Mouse (Mus musculus) heart, adult 2 months (tissue): ENCODE results near the gene Dcaf11.

Experiments used
- CTCF ChIP-seq: fragments of 200-600 bp; IDR thresholded peaks from 2 replicates; pipeline ENCODE4 v1.8.1; 2022; ENCODE audit warnings: antibody characterized with exemption, mild to moderate bottlenecking, moderate library complexity
- EP300 ChIP-seq: fragments of 200-500 bp; IDR thresholded peaks from 2 replicates; pipeline ENCODE4 v1.6.1; 2011; ENCODE audit warnings: low read depth, low read length, control low read depth; ENCODE audit not compliant: insufficient read depth
- POLR2A ChIP-seq: fragments of 200-500 bp; IDR thresholded peaks from 2 replicates; pipeline ENCODE4 v1.6.1; 2011; ENCODE audit warnings: mild to moderate bottlenecking, low read depth, low read length, control low read depth; ENCODE audit not compliant: insufficient read depth

GRCm38 (mm10) chr14:55524785-55525184 lies 35.0 kb upstream of the Dcaf11 start, which contains the start of gene Nrl:
- TF ChIP-seq CTCF, result no peak
- TF ChIP-seq POLR2A, result no peak
- TF ChIP-seq EP300, result no peak
